Mouse (Mus musculus): ENCODE measurements around the gene Golga2. TPM values are rescaled to one million over a fixed set of nuclear protein-coding genes. Genes with fewer than 3 reads are reported as not detected.

Gene Golga2
- total and polyA plus RNA-seq, 3 experiments, result 15.4 to 27.1 (median 23.0) TPM

DNA sequence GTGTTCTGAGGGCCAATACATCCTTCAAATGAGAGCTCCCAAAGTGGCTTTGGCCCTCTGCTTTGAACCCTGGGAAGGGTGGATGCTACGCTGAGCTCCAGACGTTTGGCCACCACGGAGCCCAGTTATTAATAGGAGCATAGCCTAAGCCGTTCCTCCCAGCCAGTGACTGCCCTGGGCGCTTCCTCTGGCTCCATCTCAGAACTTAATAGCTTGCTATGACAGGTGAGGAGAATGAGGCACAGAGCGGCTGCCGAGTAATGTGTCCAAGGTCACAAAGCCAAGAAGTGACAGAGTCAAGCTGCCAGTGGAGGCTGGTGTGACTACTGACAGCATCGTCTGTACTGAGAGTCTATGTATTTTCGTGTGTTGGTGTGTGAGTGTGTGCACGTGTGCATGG, 69.0 kb downstream of the Golga2 start:
- in situ Hi-C loops (cut with MboI; ENCODE audit: low pct_ligation_motif_present, low pct_unique_long_range_greater_than_20kb, low sequenced_read_pairs), result no loop called here
- DNase-seq (ENCODE audit: extremely low read depth), result no peak
- Histone ChIP-seq H3K36me3 (replicated peaks in 1 of 2; ENCODE audit: control insufficient read depth in 1 of 2, insufficient read depth in 1 of 2, low read length in 1 of 2) (no peaks in the 10 kb centered on the region), H3K4me1 (ENCODE audit: control insufficient read depth in 1 of 2, insufficient read depth in 2 of 2) (peaks cover 7 to 16% of the 10 kb centered on the region in 2 experiments), H3K9ac (ENCODE audit: insufficient read depth, low read depth) (no peak overlapping the region), H3K4me2 (ENCODE audit: insufficient read depth, low read depth, poor library complexity, severe bottlenecking) (no peak overlapping the region), H3K27me3 (replicated peaks) (peaks cover 70% of the 10 kb centered on the region), H3K4me3 (replicated peaks in 1 of 3; ENCODE audit: low read depth in 2 of 3, low read length in 2 of 3, poor library complexity in 1 of 3) (no peak overlapping the region), H3K27ac (ENCODE audit: insufficient read depth, low read depth) (no peak overlapping the region), H3K9me3 (replicated peaks; ENCODE audit: low read length) (no peaks in the 10 kb centered on the region), H3K79me2 (replicated peaks; ENCODE audit: control insufficient read depth, extremely low read depth, insufficient read depth, poor library complexity, severe bottlenecking) (no peaks in the 10 kb centered on the region)
- dilution Hi-C loops (cut with MboI; ENCODE audit: extremely low pct_ligation_motif_present, extremely low pct_unique_long_range_greater_than_20kb, low sequenced_read_pairs), result no loop called here
- TF ChIP-seq USF1 (IDR thresholded peaks at IDR 0.05; ENCODE audit: low read depth, low read length), result no peak
- TF ChIP-seq HCFC1 (IDR thresholded peaks at IDR 0.05; ENCODE audit: low read depth, low read length), result no peak
- no peak for TF ChIP-seq IRF4 (IDR thresholded peaks at IDR 0.05; ENCODE audit: low read depth, low read length)
- TF ChIP-seq CHD1 (IDR thresholded peaks at IDR 0.05; ENCODE audit: low read depth, low read length), result no peak
- no peak for TF ChIP-seq ETS1 (conservative IDR thresholded peaks at IDR 0.05; ENCODE audit: low read depth, low read length)
- no peak for TF ChIP-seq JUN (IDR thresholded peaks at IDR 0.05; ENCODE audit: insufficient read depth, low read depth, low read length)
- no peak for TF ChIP-seq TCF12 (IDR thresholded peaks at IDR 0.05; ENCODE audit: low read depth, low read length)
- TF ChIP-seq MAFK (IDR thresholded peaks at IDR 0.05; ENCODE audit: insufficient replicate concordance, low read length), result no peak
- TF ChIP-seq JUND (conservative IDR thresholded peaks at IDR 0.05; ENCODE audit: low read depth, low read length), result no peak
- no peak for TF ChIP-seq SMC3 (IDR thresholded peaks at IDR 0.05; ENCODE audit: low read depth, low read length)
- no peak for TF ChIP-seq POLR2A (IDR thresholded peaks at IDR 0.05; ENCODE audit: low read depth, low read length)
- no peak for TF ChIP-seq ZNF384 (IDR thresholded peaks at IDR 0.05; ENCODE audit: low read depth, low read length)
- TF ChIP-seq RAD21 (IDR thresholded peaks at IDR 0.05; ENCODE audit: low read depth, low read length), result no peak
- no peak for TF ChIP-seq E2F4 (IDR thresholded peaks at IDR 0.05; ENCODE audit: insufficient replicate concordance, low read depth, low read length)
- no peak for TF ChIP-seq ZMIZ1 (IDR thresholded peaks at IDR 0.05; ENCODE audit: low read depth, low read length)
- TF ChIP-seq RCOR1 (conservative IDR thresholded peaks at IDR 0.05; ENCODE audit: low read depth, low read length), result no peak

Other genes starting within 250 kb of the Golga2 start
- 0.21 and 0.47 TPM in 2 replicates for gene Fam78a, start 202.5 kb upstream of the Golga2 start, total RNA-seq (2012; rRNA removed)
- gene Fam78a, start 202.5 kb upstream of the Golga2 start, total RNA-seq (2014; rRNA removed), result 0.07 and 0.21 TPM in 2 replicates
- 0.07 TPM in 1 of 2 replicates, not detected in the other for gene Fam78a, start 202.5 kb upstream of the Golga2 start, polyA plus RNA-seq (2012; ENCODE audit: insufficient read length, low read depth)
- 0.13 and 0.25 TPM in 2 replicates for gene Plpp7, start 191.9 kb upstream of the Golga2 start, total RNA-seq (2012; rRNA removed)
- gene Plpp7, start 191.9 kb upstream of the Golga2 start, total RNA-seq (2014; rRNA removed), result 0.19 TPM in 1 of 2 replicates, not detected in the other
- not detected in 2 replicates for gene Plpp7, start 191.9 kb upstream of the Golga2 start, polyA plus RNA-seq (2012; ENCODE audit: insufficient read length, low read depth)
- gene Prrc2b, start 136.3 kb upstream of the Golga2 start, total RNA-seq (2012; rRNA removed), result 34.3 and 42.2 TPM in 2 replicates
- gene Prrc2b, start 136.3 kb upstream of the Golga2 start, total RNA-seq (2014; rRNA removed), result 7.6 TPM in 2 replicates
- 54.7 and 59.9 TPM in 2 replicates for gene Prrc2b, start 136.3 kb upstream of the Golga2 start, polyA plus RNA-seq (2012; ENCODE audit: insufficient read length, low read depth)
- 16.0 and 16.7 TPM in 2 replicates for gene Pomt1, start 50.8 kb upstream of the Golga2 start, total RNA-seq (2012; rRNA removed)
- 12.3 and 13.6 TPM in 2 replicates for gene Pomt1, start 50.8 kb upstream of the Golga2 start, total RNA-seq (2014; rRNA removed)
- gene Pomt1, start 50.8 kb upstream of the Golga2 start, polyA plus RNA-seq (2012; ENCODE audit: insufficient read length, low read depth), result 13.1 and 16.0 TPM in 2 replicates
- gene Uck1, start 27.2 kb upstream of the Golga2 start, total RNA-seq (2012; rRNA removed), result 45.0 and 47.2 TPM in 2 replicates
- 35.7 and 39.8 TPM in 2 replicates for gene Uck1, start 27.2 kb upstream of the Golga2 start, total RNA-seq (2014; rRNA removed)
- 33.6 and 33.7 TPM in 2 replicates for gene Uck1, start 27.2 kb upstream of the Golga2 start, polyA plus RNA-seq (2012; ENCODE audit: insufficient read length, low read depth)
- 295 and 327 TPM in 2 replicates for gene Swi5, start 691 bp downstream of the Golga2 start, total RNA-seq (2012; rRNA removed)
- 437 and 491 TPM in 2 replicates for gene Swi5, start 691 bp downstream of the Golga2 start, total RNA-seq (2014; rRNA removed)
- gene Swi5, start 691 bp downstream of the Golga2 start, polyA plus RNA-seq (2012; ENCODE audit: insufficient read length, low read depth), result 344 and 410 TPM in 2 replicates
- 14.1 and 20.4 TPM in 2 replicates for gene Ciz1, start 64.9 kb downstream of the Golga2 start, total RNA-seq (2012; rRNA removed)
- gene Ciz1, start 64.9 kb downstream of the Golga2 start, total RNA-seq (2014; rRNA removed), result 8.1 and 8.2 TPM in 2 replicates
- gene Ciz1, start 64.9 kb downstream of the Golga2 start, polyA plus RNA-seq (2012; ENCODE audit: insufficient read length, low read depth), result 47.0 and 47.3 TPM in 2 replicates
- 0.13 and 0.25 TPM in 2 replicates for gene Dnm1, start 66.0 kb downstream of the Golga2 start, total RNA-seq (2012; rRNA removed)
- gene Dnm1, start 66.0 kb downstream of the Golga2 start, total RNA-seq (2014; rRNA removed), result not detected in 2 replicates
- 0.20 TPM in 1 of 2 replicates, not detected in the other for gene Dnm1, start 66.0 kb downstream of the Golga2 start, polyA plus RNA-seq (2012; ENCODE audit: insufficient read length, low read depth)
- gene 1110008P14Rik, start 94.6 kb downstream of the Golga2 start, total RNA-seq (2012; rRNA removed), result 32.4 and 41.2 TPM in 2 replicates
- 20.2 and 27.8 TPM in 2 replicates for gene 1110008P14Rik, start 94.6 kb downstream of the Golga2 start, total RNA-seq (2014; rRNA removed)
- gene 1110008P14Rik, start 94.6 kb downstream of the Golga2 start, polyA plus RNA-seq (2012; ENCODE audit: insufficient read length, low read depth), result 16.8 and 24.3 TPM in 2 replicates
- gene Lcn2, start 100.9 kb downstream of the Golga2 start, total RNA-seq (2012; rRNA removed), result not detected in 2 replicates
- not detected in 2 replicates for gene Lcn2, start 100.9 kb downstream of the Golga2 start, total RNA-seq (2014; rRNA removed)
- not detected in 2 replicates for gene Lcn2, start 100.9 kb downstream of the Golga2 start, polyA plus RNA-seq (2012; ENCODE audit: insufficient read length, low read depth)
- gene Ptges2, start 108.5 kb downstream of the Golga2 start, total RNA-seq (2012; rRNA removed), result 19.6 and 21.3 TPM in 2 replicates
- gene Ptges2, start 108.5 kb downstream of the Golga2 start, total RNA-seq (2014; rRNA removed), result 14.7 and 17.1 TPM in 2 replicates
- 19.5 and 20.3 TPM in 2 replicates for gene Ptges2, start 108.5 kb downstream of the Golga2 start, polyA plus RNA-seq (2012; ENCODE audit: insufficient read length, low read depth)
- gene Naif1, start 163.1 kb downstream of the Golga2 start, total RNA-seq (2012; rRNA removed), result 3.3 and 3.5 TPM in 2 replicates
- 2.5 and 2.7 TPM in 2 replicates for gene Naif1, start 163.1 kb downstream of the Golga2 start, total RNA-seq (2014; rRNA removed)
- gene Naif1, start 163.1 kb downstream of the Golga2 start, polyA plus RNA-seq (2012; ENCODE audit: insufficient read length, low read depth), result 5.0 and 6.5 TPM in 2 replicates
- gene Slc25a25, start 164.1 kb downstream of the Golga2 start, total RNA-seq (2012; rRNA removed), result 9.8 and 14.1 TPM in 2 replicates
- gene Slc25a25, start 164.1 kb downstream of the Golga2 start, total RNA-seq (2014; rRNA removed), result 6.6 TPM in 2 replicates
- 9.4 and 10.0 TPM in 2 replicates for gene Slc25a25, start 164.1 kb downstream of the Golga2 start, polyA plus RNA-seq (2012; ENCODE audit: insufficient read length, low read depth)
- gene Fam102a, start 247.9 kb downstream of the Golga2 start, total RNA-seq (2012; rRNA removed), result 3.8 and 5.1 TPM in 2 replicates
- 1.3 and 1.7 TPM in 2 replicates for gene Fam102a, start 247.9 kb downstream of the Golga2 start, total RNA-seq (2014; rRNA removed)
- 6.7 and 7.8 TPM in 2 replicates for gene Fam102a, start 247.9 kb downstream of the Golga2 start, polyA plus RNA-seq (2012; ENCODE audit: insufficient read length, low read depth)